Mouse (Mus musculus) testis, adult 2 months (tissue): ENCODE measurements around the gene Stpg4.

Source experiments
- CTCF ChIP-seq: fragments of 200-500 bp; IDR thresholded peaks from 2 replicates; pipeline ENCODE4 v1.5.1; 2012; ENCODE audit warnings: low read depth, mild to moderate bottlenecking, inconsistent platforms, low read length, moderate library complexity; ENCODE audit not compliant: control insufficient read depth, insufficient read depth, insufficient replicate concordance
- POLR2A ChIP-seq: fragments of 200-500 bp; IDR thresholded peaks from 2 replicates; pipeline ENCODE4 v1.6.1; 2012; ENCODE audit warnings: low read depth, mild to moderate bottlenecking, inconsistent platforms, low read length, moderate library complexity; ENCODE audit not compliant: control insufficient read depth

DNA sequence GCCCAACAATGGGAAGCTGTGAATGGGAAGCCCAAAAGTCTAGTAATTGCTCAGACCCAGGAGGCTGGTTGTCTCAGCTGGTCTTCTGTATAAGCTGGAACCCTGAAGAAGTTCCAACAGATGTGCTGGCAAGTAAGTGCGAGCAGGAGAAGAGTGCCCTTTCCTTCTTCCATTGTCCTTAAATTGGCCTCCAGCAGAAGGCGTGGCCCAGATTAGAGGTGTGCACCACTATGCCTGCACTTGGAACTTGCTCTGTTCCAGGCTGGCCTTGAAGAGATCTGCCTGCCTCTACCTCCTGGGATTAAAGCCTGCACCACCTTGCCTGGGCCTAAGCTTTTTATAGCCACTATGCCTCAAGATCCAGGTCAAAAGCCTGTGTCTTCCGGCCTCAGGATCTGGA, 26.6 kb upstream of the Stpg4 start:
- TF ChIP-seq POLR2A (no peak), CTCF (no peak)
